Mouse (Mus musculus): ENCODE data around the gene Diaph3.

DNA sequence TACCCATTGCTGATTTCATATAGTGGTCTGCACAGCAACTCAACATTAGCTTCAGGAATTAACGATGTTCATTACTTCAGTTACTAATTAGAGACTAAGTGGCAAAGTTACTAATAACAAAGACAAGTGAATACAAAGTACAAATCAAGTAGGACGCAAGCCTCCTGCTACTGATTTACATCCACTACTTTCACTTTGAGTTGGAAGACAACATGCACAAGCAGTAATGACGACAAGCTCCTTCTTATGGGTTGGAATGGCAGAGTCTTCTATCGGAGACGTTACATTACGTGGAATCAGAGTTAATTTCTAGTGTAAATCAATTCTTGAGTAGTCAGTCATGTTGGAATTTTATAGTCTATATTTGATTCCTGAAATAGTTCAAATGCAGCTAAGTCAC lies 306.8 kb downstream of the Diaph3 start:
- TF ChIP-seq CTCF (conservative IDR thresholded peaks at IDR 0.05 in 1 of 2, IDR thresholded peaks at IDR 0.05 in 1 of 2; ENCODE audit: low read depth in 2 of 2, low read length in 2 of 2) = no peak
- TF ChIP-seq POLR2A (IDR thresholded peaks at IDR 0.05; ENCODE audit: low read depth, low read length) = no peak
- no peak for TF ChIP-seq ZNF384 (IDR thresholded peaks at IDR 0.05; ENCODE audit: low read depth, low read length)
- no peak for TF ChIP-seq SMC3 (IDR thresholded peaks at IDR 0.05; ENCODE audit: low read depth, low read length)
